Mouse (Mus musculus) retina, embryonic 14.5 days (tissue): ENCODE data around the gene Hdac4.

Source experiments
- DNase-seq: peaks from one replicate; pipeline ENCODE4 v3.0.0-alpha.2; 2015; ENCODE audit warnings: low spot score

The Hdac4 gene

DNA sequence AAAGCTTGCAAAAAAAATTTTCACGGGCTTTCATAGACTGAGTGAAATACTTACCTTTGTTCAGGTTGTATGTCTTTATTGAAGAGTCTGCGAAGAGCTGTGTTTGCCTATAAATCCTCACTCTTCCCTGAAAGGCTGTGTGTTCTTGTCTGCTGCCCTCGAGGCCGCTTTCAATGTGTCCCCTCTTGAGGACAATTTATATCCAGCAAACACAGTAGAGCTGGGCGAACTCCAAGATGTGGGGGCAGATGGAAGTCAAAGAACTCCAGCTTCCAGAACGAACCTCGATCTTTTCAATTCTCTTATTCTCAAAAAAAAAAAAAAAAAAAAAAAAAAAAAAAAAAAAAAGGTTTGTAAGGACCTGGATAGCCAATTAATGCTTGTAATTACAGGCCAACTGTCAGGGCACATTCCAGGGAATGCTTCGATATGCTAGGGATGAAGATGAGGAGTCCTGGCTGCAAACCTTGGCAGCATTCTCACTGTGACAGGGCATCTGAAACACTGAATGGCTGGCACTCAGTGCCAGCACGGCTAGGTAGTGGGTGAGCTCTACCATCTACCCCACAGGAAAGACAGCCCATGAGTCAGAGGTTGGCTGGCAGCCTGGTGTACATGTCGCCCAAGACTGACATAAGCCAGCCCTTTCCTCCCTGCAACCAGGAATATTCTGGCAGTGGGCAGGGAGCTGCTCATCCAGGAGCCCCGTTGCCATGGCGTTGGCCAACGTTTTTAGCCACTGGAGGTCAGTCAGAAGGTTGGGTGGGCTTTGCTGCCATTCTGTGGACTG lies at the start of gene Hdac4:
Gene Hdac4 (minus strand): TSS at position 340 of the 790 bp plus-strand sequence.
- no peak for DNase-seq

DNA sequence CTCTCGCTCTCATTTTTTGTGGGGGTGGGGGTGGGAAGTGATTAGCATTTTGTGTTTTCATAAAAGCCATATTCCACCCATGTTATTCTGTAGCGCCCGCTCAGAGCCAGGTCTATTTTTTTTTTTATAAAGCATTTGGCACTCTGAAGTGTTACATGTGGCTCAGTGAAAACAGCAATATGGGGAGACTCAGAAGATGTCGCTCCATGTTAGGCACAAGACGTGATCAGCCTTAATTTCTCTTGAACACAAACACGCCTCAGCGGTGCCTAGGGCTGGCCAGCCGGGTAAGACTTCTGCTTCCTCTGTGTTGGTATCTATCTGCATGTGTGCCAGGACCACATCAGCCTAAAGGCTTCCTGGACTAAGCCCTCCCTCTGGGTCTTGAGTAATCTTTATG lies 48.0 kb upstream of the Hdac4 start:
- no peak for DNase-seq

DNA sequence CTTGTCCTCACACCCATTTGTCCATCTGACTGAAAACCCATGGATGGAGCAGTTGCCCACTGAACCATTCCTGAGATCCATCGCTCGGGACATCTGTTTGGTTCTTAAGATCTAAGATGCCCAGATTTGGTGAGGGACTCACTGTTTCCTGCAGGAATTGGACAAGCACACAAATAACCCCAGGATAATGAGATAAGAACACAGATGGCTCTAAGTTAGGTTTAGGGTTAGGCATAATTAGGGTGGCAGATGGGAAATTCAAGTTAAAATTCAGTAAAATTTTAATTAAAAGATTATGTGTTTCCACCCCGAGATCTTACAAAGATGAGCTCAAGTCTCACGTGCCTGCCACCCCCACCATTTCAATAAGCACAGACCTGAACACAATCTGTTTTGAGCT lies 44.6 kb upstream of the Hdac4 start:
- DNase-seq = no peak

DNA sequence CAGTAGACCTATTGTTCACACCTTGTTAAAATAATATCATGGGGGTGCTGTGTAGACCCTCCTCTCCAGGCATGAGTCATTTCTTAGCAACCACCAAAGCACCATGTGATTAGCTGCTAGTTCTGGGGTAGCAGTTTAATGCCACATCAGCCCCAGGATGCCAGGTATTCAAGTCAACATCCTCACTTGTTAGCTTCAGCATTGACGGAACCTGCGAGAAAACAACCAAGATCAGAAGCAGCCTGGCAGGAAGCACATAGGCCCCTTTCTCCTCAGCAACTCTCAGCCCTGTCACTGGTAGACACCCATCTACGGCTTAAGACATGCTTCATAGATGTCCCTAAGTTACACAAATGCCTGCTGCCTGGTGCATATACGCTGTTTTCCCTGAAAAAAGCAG lies 40.1 kb upstream of the Hdac4 start:
- no peak for DNase-seq

DNA sequence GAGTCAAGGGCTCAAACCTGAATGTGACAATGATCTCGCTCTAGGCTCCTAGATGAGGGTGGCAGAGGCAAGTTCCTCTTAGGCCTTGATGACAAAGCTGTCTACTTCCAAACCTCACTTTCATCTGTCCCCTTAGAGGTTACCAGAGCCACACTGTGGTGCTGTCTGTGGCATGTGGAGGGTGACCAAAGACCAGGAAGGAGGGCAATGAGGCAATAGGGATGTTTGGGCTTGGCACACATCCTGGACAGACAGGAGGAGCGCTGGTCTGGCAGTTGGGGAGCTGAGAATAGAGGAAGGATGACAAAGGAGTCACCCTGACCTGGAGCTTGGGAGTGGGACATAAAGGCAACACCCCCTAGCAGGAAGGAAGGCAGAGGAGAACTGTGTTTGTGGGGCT lies 29.8 kb upstream of the Hdac4 start:
- DNase-seq = no peak

DNA sequence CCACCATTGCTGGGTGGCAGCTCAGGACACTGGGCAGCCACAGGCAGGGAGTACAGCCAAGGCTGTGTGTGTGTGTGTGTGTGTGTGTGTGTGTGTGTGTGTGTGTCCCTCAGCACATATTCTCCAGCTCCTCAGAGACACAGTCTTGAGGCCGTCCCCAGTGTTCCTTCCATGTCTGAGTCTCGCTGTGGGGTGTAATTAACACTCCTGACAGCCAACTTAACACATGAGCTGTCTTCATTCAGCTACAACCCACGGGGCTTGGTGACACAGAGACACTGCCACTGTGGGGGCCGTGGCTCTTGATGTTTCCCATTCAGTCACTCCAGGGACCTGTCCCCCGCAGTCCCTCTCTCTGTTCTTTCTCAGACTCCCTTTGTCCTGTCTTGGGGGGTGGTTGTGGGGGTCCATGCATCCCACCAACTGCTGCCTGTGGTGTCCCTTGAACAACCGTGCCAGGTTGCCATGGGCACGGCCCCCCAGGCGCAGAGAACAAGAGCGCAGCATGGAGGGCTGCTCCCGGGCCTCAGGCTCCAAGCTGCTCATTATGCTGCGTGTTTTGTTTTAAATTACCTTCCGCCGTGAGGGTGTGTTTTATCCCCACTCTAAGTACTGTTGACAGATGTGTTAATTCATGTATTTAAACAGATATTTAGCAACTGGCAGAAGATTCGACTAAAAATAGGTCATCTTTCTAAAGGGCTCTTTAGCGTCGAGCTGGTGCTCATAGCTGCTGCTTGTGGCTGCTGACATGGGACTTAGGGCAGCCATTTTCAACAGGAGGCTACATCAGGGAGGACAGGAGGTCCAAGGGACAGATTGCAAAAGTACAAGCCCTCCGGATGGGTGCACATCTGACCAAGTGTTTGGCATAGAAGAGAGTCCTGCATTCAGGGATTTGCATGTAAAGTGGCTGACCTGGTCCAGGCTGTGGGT lies 28.7 kb upstream of the Hdac4 start:
- peak; percentile 69 for DNase-seq

DNA sequence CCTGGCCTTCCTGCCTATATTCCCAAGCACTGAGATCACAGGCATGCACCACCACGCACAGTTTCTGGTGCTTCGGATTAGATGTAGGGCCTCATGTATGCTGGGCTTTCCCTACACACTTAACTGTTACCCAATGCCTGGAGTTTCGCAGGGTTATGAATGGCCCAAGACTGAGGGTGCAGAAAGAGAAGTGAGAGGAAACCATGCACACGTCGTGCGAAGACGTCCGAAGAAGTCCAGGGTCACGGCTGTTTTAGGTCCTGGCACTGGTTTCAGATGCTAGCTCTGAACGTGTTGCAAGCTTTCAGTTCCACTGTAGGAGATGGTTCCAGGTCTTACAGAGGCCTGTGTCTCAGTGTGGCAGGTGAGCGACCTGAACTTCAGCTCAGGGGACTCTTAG lies 21.2 kb upstream of the Hdac4 start:
- DNase-seq = no peak

DNA sequence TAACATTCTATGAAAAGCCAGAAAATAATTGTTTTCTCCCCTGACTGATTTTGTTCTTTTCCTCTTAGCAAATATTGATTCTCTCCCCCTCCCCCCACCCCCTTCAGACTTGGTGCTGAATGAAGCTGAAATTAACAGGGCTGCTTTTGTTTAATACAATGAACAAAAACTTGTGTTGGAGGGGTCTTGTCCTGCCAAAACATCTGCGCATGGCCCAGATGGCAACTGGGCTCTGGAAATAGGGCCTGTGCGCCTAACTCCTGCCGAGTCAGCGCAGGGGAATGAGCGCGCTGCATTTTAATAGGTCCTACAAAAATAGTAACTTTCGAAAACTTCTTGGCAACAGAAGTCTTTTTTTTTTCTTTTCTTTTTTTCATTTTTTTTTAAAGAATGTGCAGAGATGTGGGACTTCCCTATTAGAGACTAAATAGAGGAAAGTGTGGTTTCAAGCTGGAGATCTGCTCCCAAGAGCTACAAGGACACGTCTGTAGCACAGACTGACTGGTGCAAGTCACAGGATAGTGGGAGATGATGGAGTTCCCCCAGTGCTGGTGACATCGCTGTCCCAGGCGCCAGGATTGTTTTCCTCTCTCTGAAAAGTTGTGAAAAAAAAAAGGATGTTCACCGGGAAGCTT lies 20.6 kb upstream of the Hdac4 start:
- DNase-seq = no peak

DNA sequence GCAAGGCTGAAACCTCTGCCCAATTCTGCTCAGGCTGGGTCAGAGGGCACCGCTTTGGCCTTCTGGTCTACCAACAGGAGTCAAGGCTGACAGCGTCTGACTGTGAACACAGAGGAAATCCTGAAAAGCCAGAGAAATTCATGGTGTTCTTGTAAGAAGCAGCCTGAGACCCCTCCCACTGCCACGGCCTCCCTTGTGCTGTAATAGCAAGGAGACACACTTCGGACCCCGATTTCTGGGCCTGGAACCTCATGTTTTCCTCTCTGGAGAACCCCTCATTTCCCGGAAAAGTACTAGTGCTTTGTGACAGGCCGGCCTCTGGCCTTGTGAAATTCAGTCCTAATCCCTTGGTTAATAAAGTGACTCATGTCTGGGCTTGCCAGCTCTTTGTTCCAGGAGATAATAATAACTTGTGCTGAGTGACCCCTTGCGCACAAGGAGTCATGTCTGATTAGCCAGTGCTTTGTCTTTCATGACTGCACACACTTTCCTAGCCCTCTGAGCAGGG lies 19.7 kb upstream of the Hdac4 start:
- DNase-seq = no peak

DNA sequence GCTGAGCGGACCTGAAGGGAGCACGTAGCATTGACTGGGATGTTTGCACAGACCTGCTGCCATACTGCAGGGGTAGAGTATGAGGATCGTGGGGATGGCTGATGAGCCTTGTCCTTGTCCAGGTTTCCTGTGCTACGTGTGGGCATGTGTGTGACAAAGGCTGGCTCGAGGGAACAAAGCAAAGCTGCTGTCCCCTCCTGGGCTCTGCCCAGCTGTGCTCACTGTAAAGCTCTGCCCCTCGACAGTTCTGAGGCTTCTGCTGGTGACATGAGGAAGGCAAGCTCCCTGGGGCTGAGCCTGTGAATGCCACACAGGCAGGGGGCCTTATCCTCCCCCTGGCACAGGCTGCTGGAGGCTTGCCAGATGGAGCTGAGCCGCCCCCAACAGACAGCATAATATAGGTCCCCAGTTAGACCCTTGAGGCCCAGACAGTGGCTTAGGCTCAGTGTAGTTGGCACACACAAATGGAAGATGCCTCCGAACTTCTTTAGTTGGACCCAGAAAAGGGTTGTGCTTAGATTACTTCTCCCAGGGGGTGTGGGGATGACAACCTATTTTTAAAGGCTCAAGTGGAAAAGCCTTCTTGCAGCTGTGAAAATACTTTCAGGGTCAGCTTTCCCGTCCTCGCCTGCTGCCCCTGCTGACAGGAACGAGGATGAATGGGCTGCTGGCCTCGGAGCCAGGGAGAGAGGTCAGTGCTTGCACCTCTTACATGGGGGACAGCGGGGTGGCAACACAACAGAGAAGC lies 16.7 kb upstream of the Hdac4 start:
- peak; percentile 35 for DNase-seq

DNA sequence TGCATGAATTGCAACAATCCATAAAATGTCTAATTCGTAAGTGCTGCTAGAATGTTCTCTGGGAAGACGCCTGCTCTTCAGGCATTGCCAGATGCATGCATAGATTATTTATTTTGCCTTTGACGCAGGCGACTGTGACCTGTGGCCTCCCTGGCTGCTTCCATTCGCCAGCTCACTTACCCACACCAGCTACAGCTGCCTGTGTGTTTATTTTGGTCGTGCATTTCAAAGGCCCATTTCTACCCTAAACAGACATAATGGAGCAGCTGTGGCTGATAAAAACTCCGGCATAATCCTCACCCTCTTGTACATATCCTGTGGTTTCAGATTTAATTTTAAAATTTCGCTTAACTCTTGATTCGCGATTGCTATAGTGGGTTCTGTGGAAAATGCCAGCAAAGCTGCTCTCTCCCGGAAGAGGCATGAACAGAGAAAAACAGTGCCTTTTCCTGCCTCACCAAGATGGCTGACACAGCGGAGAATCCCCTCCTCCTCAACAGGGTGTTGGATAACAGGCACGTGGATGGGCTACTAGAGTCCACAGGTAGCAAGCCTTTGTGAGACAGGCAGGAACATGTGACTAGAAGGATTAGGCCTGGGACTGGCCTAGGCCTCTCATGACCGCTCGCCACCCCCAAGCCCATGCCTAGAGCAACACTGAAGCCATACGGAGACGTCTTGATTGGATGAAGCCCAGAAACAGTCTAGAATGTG lies 7.3 kb upstream of the Hdac4 start:
- DNase-seq = no peak

DNA sequence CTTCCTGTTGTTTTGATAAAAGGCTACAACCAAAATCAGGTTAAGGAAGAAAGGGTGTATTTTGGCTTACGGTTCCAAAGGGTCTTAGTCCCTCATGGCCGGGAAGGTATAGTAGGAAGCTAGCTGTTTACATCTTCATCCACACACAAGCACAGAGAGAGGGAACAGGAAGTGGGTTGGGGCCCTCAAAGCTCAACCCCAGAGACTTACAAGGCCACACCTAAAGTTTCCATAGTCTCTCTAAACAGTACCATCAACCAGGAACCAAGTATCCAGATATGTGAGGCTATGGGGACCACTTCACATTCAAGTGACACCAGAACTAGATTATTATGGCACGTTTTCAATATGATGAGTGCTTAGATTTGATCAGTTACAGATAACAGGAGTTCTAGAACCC lies 5.0 kb downstream of the Hdac4 start:
- no peak for DNase-seq

DNA sequence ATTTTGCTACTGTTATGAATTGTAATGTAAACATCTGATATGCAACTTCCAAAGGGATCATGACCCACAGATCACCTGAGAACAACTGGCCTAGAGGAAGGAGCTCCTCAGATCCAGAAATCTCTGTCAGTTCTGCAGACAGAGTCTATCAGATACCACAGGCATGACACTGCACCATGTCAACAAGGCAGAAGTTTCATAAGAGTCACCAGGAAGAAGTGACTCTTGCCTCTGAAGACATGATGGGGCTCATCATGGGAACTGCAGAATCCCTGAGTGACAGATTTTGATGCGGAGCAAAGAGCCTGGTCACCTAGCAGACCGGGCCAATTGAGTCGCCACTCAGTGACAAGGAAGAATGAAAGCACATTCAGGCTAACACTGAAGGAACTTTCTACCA lies 8.4 kb downstream of the Hdac4 start:
- no peak for DNase-seq

DNA sequence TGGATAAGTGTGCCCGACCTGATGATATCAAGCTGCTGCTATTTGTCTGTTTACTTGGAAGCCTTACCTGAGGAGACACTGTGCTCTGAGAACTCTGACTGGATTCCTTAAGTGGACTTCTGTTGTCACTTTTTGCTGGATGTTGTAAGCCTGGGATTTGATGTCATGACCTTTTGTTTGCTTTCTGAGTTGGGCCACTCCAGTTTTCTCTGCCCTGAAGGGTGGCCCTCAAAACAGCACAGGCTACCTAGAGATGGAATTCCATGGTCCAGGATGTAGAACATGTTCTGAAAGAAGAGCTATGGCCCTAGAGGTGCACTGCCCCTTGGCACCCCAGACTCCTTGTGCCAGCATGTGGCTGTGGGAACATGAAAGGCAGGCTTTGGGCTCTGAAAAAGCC lies 10.9 kb downstream of the Hdac4 start:
- DNase-seq = no peak

DNA sequence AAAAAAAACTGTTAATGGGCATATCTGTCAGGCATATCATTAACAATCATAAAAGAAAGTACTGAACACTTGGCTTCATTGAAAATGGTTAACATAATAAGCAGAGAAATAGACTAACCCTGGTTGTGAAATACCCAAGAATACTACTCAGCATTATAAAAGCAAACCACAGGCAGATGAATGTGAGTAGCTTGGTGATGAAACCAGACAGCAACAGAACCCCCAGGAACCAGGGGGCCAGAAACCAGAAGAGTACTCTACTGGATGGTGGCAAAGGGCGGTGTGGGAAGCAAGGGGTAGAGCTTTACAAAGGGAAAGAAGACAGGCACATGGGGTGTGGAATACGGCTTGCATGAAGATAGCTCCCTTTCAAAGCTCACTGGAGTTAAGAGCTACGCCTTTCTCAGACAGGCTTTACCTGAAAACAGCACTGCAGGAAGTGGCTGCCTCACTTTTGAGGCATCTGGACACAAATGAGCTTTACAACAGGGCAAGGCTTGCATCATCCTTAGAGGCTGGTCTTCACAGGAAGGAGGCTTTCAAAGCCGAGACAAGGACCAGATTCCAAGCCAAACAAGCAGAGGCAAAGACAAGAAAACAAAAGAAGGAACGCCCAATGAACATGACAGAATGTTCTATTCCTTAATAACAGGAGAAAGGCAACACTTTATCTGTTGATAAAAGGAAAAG lies 12.3 kb downstream of the Hdac4 start:
- no peak for DNase-seq

DNA sequence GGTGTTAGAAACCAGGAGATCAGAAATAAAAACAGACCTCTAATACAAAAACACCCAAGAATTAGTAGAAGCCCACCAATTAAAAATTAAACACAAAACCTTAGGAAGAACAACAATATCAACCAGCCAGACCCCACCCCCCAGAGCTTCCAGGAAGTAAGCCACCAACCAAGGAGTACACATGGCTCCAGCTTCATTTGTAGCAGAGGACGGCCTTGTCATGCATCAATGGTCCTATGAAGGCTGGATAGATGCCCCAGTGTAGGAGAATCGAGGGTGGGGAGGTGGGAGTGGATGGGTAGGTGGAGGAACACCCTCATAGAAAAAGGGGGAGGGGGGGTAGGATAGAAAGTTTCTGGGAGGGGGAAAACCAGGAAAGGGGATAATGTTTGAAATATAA lies 13.5 kb downstream of the Hdac4 start:
- no peak for DNase-seq

DNA sequence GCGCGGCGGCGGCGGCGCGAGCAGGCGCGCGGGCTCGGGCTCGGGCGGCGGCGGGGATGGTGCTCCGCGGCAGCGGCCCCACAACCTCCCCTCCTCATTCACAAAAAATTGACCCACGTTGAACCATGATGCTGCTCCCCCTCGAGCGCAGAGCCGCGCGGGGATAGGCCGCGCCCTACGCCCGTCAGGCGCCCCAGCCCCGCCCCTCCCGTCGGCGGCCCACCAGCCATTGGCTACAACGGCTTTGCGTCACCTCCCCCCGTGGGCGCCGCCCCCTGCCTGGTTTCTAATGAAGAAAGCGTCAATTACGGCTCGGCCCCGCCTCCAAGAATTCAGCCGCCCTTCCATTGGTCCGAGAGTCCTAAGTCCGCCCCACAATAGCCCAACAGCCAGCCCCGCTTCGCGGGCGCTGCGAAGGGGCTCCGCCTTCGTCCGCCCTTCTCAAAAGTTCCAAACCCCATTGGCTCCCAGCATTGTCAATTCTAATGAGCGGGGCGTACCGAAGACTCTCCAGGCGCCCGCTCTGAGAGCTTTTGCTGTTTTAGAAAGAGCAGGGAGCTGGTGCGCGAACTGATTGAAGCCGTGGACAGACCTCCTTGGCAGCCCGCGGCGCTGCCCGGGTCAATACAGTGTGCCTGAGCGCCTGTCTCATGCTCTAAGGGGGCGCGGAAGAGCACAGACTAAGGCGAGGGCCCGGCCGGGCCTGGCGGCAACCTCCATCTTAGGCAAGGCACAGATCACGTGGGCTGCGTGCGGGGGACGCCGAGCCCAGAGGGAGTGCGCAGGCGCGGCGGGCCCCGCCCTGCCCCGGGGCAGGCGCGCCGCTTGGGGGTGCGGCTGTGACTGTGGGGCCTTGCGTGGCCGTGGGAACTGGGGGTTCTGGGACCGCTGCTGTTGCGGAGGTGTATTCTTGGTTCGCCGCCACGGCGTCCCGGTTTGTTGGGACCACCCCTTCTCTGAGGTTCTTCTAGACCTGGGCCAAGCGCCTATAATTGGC lies 15.1 kb downstream of the Hdac4 start:
- peak; percentile 100 for DNase-seq

DNA sequence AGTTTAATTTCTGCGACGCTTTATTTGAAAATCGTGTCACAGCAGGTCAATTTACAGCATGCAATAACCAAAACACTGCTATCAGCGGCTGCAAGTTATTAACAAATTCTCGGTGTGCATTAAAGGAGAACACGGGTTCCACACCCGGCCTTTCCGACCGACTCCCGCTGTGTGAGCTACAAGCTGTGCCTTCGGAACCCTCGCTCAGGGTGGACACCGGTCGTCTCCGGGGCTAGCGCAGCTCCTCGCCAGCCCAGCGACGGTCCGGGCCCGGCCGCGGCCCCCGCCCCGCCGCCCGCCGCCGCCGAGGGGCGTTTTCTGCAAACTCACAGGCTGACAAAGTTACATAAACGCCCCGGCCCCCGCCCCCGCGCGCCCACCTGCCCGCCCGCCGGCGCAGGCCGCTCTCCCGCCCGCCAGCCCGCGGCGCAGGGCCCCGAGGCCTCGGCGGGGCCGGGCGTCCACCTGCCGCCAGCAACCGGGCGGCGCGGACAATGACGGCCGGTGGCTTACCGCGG lies 16.0 kb downstream of the Hdac4 start:
- DNase-seq = peak; percentile 53

DNA sequence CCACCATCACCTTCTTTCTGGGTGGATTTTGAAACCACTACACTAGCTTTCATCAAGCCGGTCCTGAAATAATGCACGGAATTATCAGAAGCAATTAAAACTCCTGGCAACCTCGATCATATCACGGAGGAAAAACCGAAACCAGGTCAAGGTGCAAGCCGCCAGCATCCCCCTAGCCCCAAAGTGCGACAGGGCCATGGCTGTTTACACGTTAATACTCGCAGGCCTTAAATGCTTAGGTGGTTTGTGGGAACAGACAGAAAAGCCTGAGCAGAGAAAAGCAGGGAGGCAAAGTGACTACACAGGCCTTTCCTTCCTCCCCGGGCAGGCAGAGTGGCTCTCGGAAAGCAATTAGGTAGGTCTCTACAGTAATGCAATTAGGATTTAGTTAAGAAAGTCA lies 16.4 kb downstream of the Hdac4 start:
- DNase-seq = no peak
